Mouse (Mus musculus) CD4-positive, CD25-positive, alpha-beta regulatory T cell, adult 4 months (primary cell): ENCODE data around the gene Zfp101. TPM values are rescaled to one million over a fixed set of nuclear protein-coding genes. Genes with fewer than 3 reads are reported as not detected.

Source experiments
- ATAC-seq: one replicate; pipeline ENCODE4 v1.8.0; 2017
- polyA plus RNA-seq, 2 experiments: library from polyadenylated mRNA; unstranded; fragments of 100-300 nt; shearing (Covaris generic); gene quantifications; one replicate each; pipeline ENCODE4 v1.2.1; 2017

Gene Zfp101
- polyA plus RNA-seq: 10 to 100 TPM in 1 of 2 experiments, 1 to 10 TPM in 1; 7.1 to 10.2 TPM

- peak; percentile 100 for ATAC-seq
Observed at GRCm38 (mm10) chr17:33394182-33395034, at the start of gene Zfp101. TSS of gene Zfp101 (minus strand) at chr17:33394641.

- no peak for ATAC-seq
Observed at GRCm38 (mm10) chr17:33441159-33441558, 46.7 kb upstream of the Zfp101 start.

- ATAC-seq: no peak
Observed at GRCm38 (mm10) chr17:33439922-33440321, 45.5 kb upstream of the Zfp101 start.

GRCm38 (mm10) chr17:33439148-33439547 lies 44.7 kb upstream of the Zfp101 start:
- peak; percentile 68 for ATAC-seq

- ATAC-seq: no peak
Observed at GRCm38 (mm10) chr17:33432019-33432946, 37.8 kb upstream of the Zfp101 start, which contains the start of gene Actl9. TSS of gene Actl9 (plus strand) at chr17:33432896.

- no peak for ATAC-seq
Observed at GRCm38 (mm10) chr17:33392271-33392670, 2.2 kb downstream of the Zfp101 start.

- ATAC-seq: no peak
Observed at GRCm38 (mm10) chr17:33385705-33386104, 8.7 kb downstream of the Zfp101 start.

GRCm38 (mm10) chr17:33372795-33373194 lies 21.6 kb downstream of the Zfp101 start:
- no peak for ATAC-seq

- peak; percentile 100 for ATAC-seq
Observed at GRCm38 (mm10) chr17:33358411-33359384, 35.7 kb downstream of the Zfp101 start, which contains the start of gene Zfp81. TSS of gene Zfp81 (minus strand) at chr17:33358878.

GRCm38 (mm10) chr17:33352981-33353380 lies 41.5 kb downstream of the Zfp101 start:
- no peak for ATAC-seq

Other genes starting within 250 kb of the Zfp101 start
- gene Olfr55, start 226.2 kb downstream of the Zfp101 start, polyA plus RNA-seq: not detected
- gene Olfr239, start 203.3 kb downstream of the Zfp101 start, polyA plus RNA-seq: not detected
- not detected for gene Olfr1564, start 173.0 kb downstream of the Zfp101 start, polyA plus RNA-seq
- gene Zfp955a, start 139.5 kb downstream of the Zfp101 start, polyA plus RNA-seq: 10 to 100 TPM; 15.6 to 15.7 TPM
- gene Olfr63, start 130.0 kb downstream of the Zfp101 start, polyA plus RNA-seq: under 1 TPM in 1 of 2 experiments, not detected in 1; 0.05 TPM
- gene Zfp955b, start 105.1 kb downstream of the Zfp101 start, polyA plus RNA-seq: 10 to 100 TPM; 10.1 to 12.6 TPM
- gene Zfp81, start 35.8 kb downstream of the Zfp101 start, polyA plus RNA-seq: 10 to 100 TPM in 1 of 2 experiments, 1 to 10 TPM in 1; 7.5 to 10.2 TPM
- gene Actl9, start 38.3 kb upstream of the Zfp101 start, polyA plus RNA-seq: not detected
- gene Adamts10, start 129.6 kb upstream of the Zfp101 start, polyA plus RNA-seq: 10 to 100 TPM; 53.9 to 80.8 TPM
- gene Myo1f, start 161.1 kb upstream of the Zfp101 start, polyA plus RNA-seq: 10 to 100 TPM; 51.2 to 91.0 TPM
- gene Zfp414, start 234.4 kb upstream of the Zfp101 start, polyA plus RNA-seq: 10 to 100 TPM; 51.4 to 82.4 TPM
- 1 to 10 TPM; 1.3 to 2.4 TPM for gene Pram1, start 243.4 kb upstream of the Zfp101 start, polyA plus RNA-seq